Mouse (Mus musculus): Measurements from ENCODE around the gene Srrm1.

DNA sequence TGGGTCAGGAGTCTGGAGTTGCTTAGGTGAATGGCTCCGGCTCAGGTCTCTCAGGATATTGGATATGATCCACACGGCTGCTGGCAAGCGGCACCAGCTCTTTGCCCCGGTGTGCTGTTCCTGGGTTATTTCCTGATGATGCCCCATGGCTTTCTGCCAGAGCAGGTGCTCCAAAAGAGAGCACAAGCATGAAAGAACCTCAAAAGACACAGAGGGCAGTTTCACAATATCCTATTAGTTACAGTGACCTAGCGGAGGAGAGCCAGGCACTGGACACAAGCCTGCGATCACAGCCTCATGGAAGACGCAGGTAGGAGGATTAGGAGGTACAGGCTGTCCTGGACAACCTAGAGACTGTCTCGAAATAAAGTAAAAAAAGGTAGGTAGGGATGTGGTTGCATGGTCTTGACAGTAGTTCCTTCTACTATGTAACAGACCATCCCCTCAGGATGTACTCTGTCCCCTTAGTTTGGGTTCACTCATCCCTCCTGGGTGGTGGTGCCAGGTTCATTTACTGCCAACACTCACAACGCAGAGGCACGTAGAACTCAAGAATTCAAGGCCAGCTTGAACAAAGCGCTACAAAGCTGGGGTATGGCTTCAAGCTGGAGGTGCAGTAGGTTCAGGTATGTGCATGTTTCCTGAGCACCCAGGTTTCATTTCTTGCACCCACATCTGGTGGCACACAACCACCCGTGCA lies 4.2 kb upstream of the Srrm1 start:
- TF ChIP-seq CTCF (IDR thresholded peaks at IDR 0.05), result no peak
- TF ChIP-seq EP300 (IDR thresholded peaks at IDR 0.05), result no peak

Measured in lung, postnatal 0 days (tissue).